Mouse (Mus musculus) ES-E14 (cell line): ENCODE measurements around the gene Hbp1.

Experiments used
- HCFC1 ChIP-seq: IDR thresholded peaks from 2 replicates; pipeline ENCODE4 v1.6.1; 2012; ENCODE audit warnings: low read length, inconsistent platforms, borderline replicate concordance; ENCODE audit not compliant: insufficient read depth
- MAFK ChIP-seq: IDR thresholded peaks from 2 replicates; pipeline ENCODE4 v1.6.1; 2014; ENCODE audit warnings: mild to moderate bottlenecking, low read depth, low read length, inconsistent platforms; ENCODE audit not compliant: insufficient read depth
- ZC3H11A ChIP-seq: IDR thresholded peaks from 2 replicates; pipeline ENCODE4 v1.6.1; 2012; ENCODE audit warnings: low read depth, mild to moderate bottlenecking, inconsistent platforms, low read length, borderline replicate concordance

- no peak for TF ChIP-seq ZC3H11A
- no peak for TF ChIP-seq HCFC1
- TF ChIP-seq MAFK = no peak
Observed at GRCm38 (mm10) chr12:31885844-31886606, 64.3 kb downstream of the Hbp1 start.
